Mouse (Mus musculus) liver, embryonic 12.5 days (tissue): ENCODE data around the gene Zfp518a. TPM values are rescaled to one million over a fixed set of nuclear protein-coding genes. Genes with fewer than 3 reads are reported as not detected.

Source experiments
- microRNA-seq: library from miRNA; unstranded; fragments of <30 nt; microRNA quantifications from one replicate; pipeline ENCODE4, GENCODE M21; 2017
- polyA plus RNA-seq: library from polyadenylated mRNA; unstranded; fragments of >200 nt; fragmentation: Nextera tagmentation; extraction: Ambion mirVana; gene quantifications from 2 replicates; pipeline ENCODE4 v1.2.1, GENCODE M21; 2016

Gene Zfp518a
- polyA plus RNA-seq, 1 experiment from 2014 or later: 5.6 TPM

Small RNA genes within 50 kb of the gene (microRNA-seq; reads per million reads assigned to microRNA genes)
- 2.1 reads per million for gene Mir8092

Other genes with a start within 250 kb of the Zfp518a start
- 2.2 and 3.1 TPM in 2 replicates for gene Cc2d2b, start 146.0 kb upstream of the Zfp518a start, polyA plus RNA-seq
- gene Ccnj, start 63.4 kb upstream of the Zfp518a start, polyA plus RNA-seq: 6.9 and 8.0 TPM in 2 replicates
- gene Blnk, start 99.8 kb downstream of the Zfp518a start, polyA plus RNA-seq: 0.37 and 0.45 TPM in 2 replicates
- 0.06 TPM in 1 of 2 replicates, not detected in the other for gene Dntt, start 134.6 kb downstream of the Zfp518a start, polyA plus RNA-seq
- gene Opalin, start 182.4 kb downstream of the Zfp518a start, polyA plus RNA-seq: not detected in 2 replicates